Mouse (Mus musculus) induced T-regulatory cell, adult 2 months (primary cell): ENCODE data around the gene Ercc2.

Experiments used
- DNase-seq: peaks from one replicate; pipeline ENCODE4 v3.0.0-alpha.2; 2012; ENCODE audit warnings: low read depth

Ercc2 gene

DNA sequence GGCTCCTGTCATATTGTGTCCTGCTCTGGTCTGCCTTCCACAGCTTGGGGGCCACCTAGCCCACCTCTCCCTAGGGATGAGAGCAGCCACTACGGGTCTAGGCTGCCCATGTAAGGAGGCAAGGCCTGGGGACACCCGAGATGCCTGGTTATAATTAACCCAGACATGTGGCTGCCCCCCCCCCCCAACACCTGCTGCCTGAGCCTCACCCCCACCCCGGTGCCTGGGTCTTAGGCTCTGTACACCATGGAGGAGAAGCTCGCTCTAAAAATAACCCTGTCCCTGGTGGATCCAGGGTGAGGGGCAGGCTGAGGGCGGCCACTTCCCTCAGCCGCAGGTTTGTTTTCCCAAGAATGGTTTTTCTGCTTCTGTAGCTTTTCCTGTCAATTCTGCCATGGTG, 27.9 kb downstream of the Ercc2 start:
- DNase-seq, result no peak

- no peak for DNase-seq
These were observed 29.0 kb downstream of the Ercc2 start for GRCm38 (mm10) chr7:19410766-19411344.

- no peak for DNase-seq
These were observed 30.0 kb downstream of the Ercc2 start for GRCm38 (mm10) chr7:19411783-19412182.

- DNase-seq, result no peak
These were observed 31.7 kb downstream of the Ercc2 start for GRCm38 (mm10) chr7:19413525-19413924.

GRCm38 (mm10) chr7:19416590-19416989, 34.8 kb downstream of the Ercc2 start:
- peak; percentile 18 for DNase-seq

- peak; percentile 75 for DNase-seq
These were observed 38.3 kb downstream of the Ercc2 start for GRCm38 (mm10) chr7:19420121-19420520.

DNA sequence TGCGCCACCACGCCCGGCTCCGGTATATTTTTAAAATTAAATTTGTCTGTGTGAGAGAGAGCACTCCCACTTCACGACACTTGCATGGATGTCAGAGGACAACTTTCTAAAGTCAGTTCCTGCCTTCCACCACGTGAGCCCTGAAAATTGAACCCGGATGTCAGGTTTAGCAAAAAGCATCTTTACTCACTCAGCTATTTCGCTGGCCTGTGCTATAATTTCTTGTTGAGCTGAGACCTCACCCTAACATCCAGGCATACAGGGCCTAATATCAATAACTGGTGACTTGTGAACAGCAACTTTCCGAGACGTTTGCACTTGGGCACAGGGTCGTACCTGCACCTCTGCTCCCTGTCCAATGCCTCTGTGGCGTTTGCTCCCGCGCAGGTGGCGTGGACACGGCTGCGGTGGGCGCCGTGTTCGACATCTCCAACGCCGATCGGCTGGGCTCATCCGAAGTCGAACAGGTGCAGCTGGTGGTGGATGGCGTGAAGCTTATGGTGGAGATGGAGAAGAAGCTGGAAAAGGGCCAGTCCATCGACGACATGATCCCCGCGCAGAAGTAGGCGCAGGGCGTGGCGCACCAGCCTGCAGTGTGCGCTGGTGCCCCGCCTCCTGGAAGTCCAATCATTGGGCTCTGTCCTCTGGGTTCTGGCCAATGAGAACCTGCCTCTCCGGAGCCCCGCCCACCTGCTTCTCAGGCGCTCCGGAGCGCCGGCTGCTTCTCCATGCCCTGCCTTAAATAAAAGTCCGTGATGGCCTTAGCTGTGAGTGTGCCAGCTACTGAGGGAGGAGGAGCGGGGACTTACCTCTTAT, 39.2 kb downstream of the Ercc2 start:
- peak; percentile 94 for DNase-seq

GRCm38 (mm10) chr7:19423083-19423482, 41.3 kb downstream of the Ercc2 start:
- no peak for DNase-seq

DNA sequence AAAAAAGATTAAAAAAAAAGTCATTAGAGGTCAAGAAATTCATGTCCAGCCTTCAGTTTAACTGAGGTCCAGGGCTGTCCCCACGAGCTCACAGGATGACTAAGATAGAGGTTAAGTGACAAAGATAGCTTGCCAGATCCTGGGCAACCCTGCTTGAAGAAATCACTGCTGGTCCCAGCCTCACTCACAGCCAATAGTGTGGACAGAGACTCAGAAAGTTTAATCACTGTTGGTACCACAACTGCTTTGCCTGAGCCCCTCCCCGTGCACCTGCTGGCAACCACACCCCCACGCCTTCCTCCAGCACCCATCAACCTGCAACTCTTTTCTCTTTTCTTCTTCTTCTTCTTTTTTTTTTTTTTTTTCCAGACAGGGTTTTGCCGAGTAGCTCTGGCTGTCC, 42.2 kb downstream of the Ercc2 start:
- no peak for DNase-seq

GRCm38 (mm10) chr7:19426349-19426748, 44.5 kb downstream of the Ercc2 start:
- no peak for DNase-seq

- DNase-seq, result no peak
These were observed 45.1 kb downstream of the Ercc2 start for GRCm38 (mm10) chr7:19426888-19427287.

- no peak for DNase-seq
These were observed 46.3 kb downstream of the Ercc2 start for GRCm38 (mm10) chr7:19427999-19428650.

- peak; percentile 34 for DNase-seq
These were observed 47.9 kb downstream of the Ercc2 start for GRCm38 (mm10) chr7:19429726-19430125.

GRCm38 (mm10) chr7:19430402-19430801, 48.6 kb downstream of the Ercc2 start:
- no peak for DNase-seq

DNA sequence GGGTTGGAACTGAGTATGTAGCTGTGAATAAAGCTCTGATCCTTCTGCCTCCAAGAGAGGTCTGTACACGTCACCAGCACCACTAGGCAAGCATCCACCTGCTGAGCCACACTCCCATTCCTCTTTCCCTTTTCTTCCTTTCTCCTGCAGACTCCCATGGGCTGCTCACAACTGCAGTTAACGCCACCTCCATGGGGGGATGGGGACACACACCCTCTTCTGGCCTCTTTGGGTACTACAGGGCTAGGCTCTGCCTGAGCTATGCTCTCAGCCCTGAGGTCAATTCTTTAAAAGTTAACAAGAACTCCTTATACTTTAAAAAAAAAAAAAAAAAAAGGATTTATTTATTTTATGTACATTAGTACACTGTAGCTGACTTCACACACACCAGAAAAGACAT, 50.7 kb downstream of the Ercc2 start:
- DNase-seq, result peak; percentile 34

- no peak for DNase-seq
These were observed 54.5 kb downstream of the Ercc2 start for GRCm38 (mm10) chr7:19436276-19436675.

- DNase-seq, result no peak
These were observed 55.2 kb downstream of the Ercc2 start for GRCm38 (mm10) chr7:19437048-19437447.

DNA sequence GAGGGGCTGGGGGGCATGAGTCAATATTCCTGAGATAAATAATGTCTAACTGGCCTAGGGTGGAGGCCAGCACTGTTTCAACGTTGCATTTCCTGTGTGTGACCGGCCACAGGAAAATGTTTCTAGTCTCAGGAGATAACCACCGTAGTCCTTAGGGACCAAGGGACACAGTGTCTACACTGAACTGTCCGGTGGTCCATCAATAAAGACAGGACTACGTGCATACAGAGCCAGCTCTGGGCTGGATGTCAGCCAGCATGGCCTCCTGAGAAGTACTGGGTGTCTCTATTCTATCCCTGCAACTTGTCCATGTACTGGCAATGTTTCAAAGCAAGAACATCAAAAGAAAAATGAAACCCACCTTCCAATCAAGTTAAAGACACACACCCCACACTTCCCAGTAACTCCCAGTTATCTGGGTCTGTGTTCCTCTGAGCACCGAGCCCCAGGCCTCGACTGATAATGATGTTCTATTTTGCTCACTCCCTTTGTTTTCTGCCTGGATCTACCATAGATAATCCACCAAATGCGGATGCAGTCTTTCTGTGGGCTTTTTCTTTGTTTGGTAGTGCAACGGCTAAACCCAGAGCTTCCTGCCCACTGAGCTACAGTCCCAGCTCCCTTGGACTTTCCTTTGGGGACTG, 59.8 kb downstream of the Ercc2 start:
- DNase-seq, result no peak

GRCm38 (mm10) chr7:19443344-19443743, 61.5 kb downstream of the Ercc2 start:
- DNase-seq, result peak; percentile 87

GRCm38 (mm10) chr7:19444801-19445200, 63.0 kb downstream of the Ercc2 start:
- DNase-seq, result no peak
